ENCODE assay signal across 8 mouse cellular contexts in the genomic region with DNA sequence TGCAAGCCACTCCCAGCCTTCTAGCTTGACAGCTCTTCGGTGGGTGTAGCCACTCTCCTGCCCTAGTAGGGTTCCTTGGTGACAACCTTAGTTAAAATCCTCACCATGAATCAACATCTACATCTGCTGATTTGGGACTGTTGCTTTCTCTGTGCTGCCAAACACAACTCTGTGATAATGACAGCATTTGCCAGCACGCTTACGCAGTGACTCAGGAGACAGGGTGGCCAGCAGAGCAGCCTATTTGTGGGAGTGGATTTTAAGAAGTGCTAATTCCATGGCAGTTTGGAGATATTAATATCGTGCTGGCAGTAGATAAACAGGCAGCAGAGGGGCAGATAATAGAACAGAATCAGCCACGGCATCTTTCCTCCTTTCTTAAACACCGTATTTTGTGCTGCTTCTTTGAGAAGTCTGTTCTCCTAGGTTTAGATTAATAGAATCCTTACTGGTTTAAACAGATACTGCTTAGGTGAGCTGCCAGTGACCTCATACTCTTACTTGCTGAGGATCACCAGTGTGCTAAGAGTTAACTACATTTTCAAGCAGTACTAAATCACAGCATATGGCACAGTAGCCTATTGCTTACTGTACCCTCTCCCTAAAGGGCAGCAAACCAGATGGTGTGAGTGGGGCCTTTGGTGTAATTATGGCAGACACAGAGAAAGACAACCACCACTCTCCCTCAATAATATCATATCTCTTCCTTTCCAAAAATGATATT.
DNase-seq lines count a peak whose midpoint lies in the region; ATAC-seq and TF ChIP-seq lines count a peak whose summit lies in the region.

No protein-coding gene starts in this region.

- peak overlapping the region; percentile 67 for H3K27ac ChIP-seq in neural tube, embryonic 13.5 days (replicated peaks)
- H3K27ac ChIP-seq in midbrain, postnatal 0 days (ENCODE audit: low read depth, low read length), result no peak overlapping the region

- no peak overlapping the region for H3K4me3 ChIP-seq in neural tube, embryonic 13.5 days
- no peak overlapping the region for H3K4me3 ChIP-seq in midbrain, postnatal 0 days (ENCODE audit: low read depth, low read length)

- no peaks in the 10 kb centered on the region for H3K9me3 ChIP-seq in neural tube, embryonic 13.5 days
- H3K9me3 ChIP-seq in midbrain, postnatal 0 days (ENCODE audit: low read length), result no peaks in the 10 kb centered on the region

- peak; percentile 62; the same call in 1 of the 2 replicates for ATAC-seq in neural tube, embryonic 13.5 days (ENCODE audit: low read depth)
- peak; percentile 38; the same call in 1 of the 2 replicates for ATAC-seq in midbrain, postnatal 0 days (ENCODE audit: low FRiP score)

- no peak for DNase-seq in neural tube, embryonic 10.5 days (ENCODE audit: extremely low spot score, low spot score)
- peak; percentile 56 for DNase-seq in fibroblast of lung, adult 2 months (ENCODE audit: low read depth)
- DNase-seq in layer of hippocampus, postnatal 10 days (ENCODE audit: low spot score in 2 of 2), result peak; percentile 46 to 50
- DNase-seq in midbrain, postnatal 0 days (ENCODE audit: low spot score), result peak; percentile 54
- DNase-seq in urinary bladder, postnatal 25 days (ENCODE audit: low spot score), result no peak
- no peak for DNase-seq in embryo, embryonic 10.5 days (ENCODE audit: low spot score)
- DNase-seq in spleen, postnatal 10 days (ENCODE audit: low spot score in 2 of 2), result no peak

- no peaks in the 10 kb centered on the region for H3K27me3 ChIP-seq in neural tube, embryonic 13.5 days
- H3K27me3 ChIP-seq in midbrain, postnatal 0 days (ENCODE audit: insufficient read depth, low read length), result no peaks in the 10 kb centered on the region

- H3K36me3 ChIP-seq in neural tube, embryonic 13.5 days, result no peaks in the 10 kb centered on the region; the same call in 1 of the 2 replicates
- H3K36me3 ChIP-seq in midbrain, postnatal 0 days (ENCODE audit: insufficient read depth, low read length), result no peaks in the 10 kb centered on the region

- WGBS in neural tube, embryonic 13.5 days, result 65% methylated on average over 6 of the region's 6 CpGs
- WGBS in midbrain, postnatal 0 days, result 50% methylated on average over 6 of the region's 6 CpGs

- TF ChIP-seq CTCF in midbrain, postnatal 0 days (IDR thresholded peaks at IDR 0.05), result no peak

- H3K4me1 ChIP-seq in neural tube, embryonic 13.5 days (replicated peaks), result peaks cover 33% of the 10 kb centered on the region
- H3K4me1 ChIP-seq in midbrain, postnatal 0 days (ENCODE audit: insufficient read depth, low read length), result peaks cover 7% of the 10 kb centered on the region

- no peak overlapping the region for H3K4me2 ChIP-seq in neural tube, embryonic 13.5 days
- no peak overlapping the region for H3K4me2 ChIP-seq in midbrain, postnatal 0 days (ENCODE audit: low read depth, low read length, poor library complexity, severe bottlenecking)

- H3K9ac ChIP-seq in neural tube, embryonic 13.5 days, result no peak overlapping the region
- no peak overlapping the region for H3K9ac ChIP-seq in midbrain, postnatal 0 days (replicated peaks; ENCODE audit: low read length, poor library complexity, severe bottlenecking)

Comparison
In these comparisons a context has a peak if more than half of its experiments do, and no peak if none do; other contexts are left out.
1. DNase-seq: peak in fibroblast of lung, adult 2 months (single experiment), layer of hippocampus, postnatal 10 days (2 of 2) and midbrain, postnatal 0 days (single experiment); none in neural tube, embryonic 10.5 days (single experiment), urinary bladder, postnatal 25 days (single experiment), embryo, embryonic 10.5 days (single experiment) and spleen, postnatal 10 days (0 of 2).